21 mouse cellular contexts compared by ENCODE assay signal in genomic region chr16:45261321-45261720, GRCm38 (mm10). TPM values are rescaled to one million over a fixed set of nuclear protein-coding genes. Genes with fewer than 3 reads are reported as not detected.
DNase-seq lines count a peak whose midpoint lies in the region; ATAC-seq and TF ChIP-seq lines count a peak whose summit lies in the region.
"Had no signal": no experiment of that assay in that cellular context is flagged by ENCODE, and none has a peak within 500 bp of the region (broad histone marks: within the 10 kb centered on the region; RNA-seq: fewer than 3 reads in every experiment).

No protein-coding gene starts in this region.

- H3K9me3 ChIP-seq in embryonic facial prominence, embryonic 15.5 days (replicated peaks) = no peaks in the 10 kb centered on the region
- H3K9me3 ChIP-seq: forebrain, embryonic 15.5 days; heart, embryonic 10.5 days; hindbrain, embryonic 10.5 days; midbrain, embryonic 15.5 days had no signal

- H3K9ac ChIP-seq in embryonic facial prominence, embryonic 15.5 days = no peak overlapping the region
- H3K9ac ChIP-seq: forebrain, embryonic 15.5 days; liver, postnatal 0 days; midbrain, embryonic 15.5 days had no signal

- no peak for TF ChIP-seq CTCF in lung, adult 2 months (IDR thresholded peaks at IDR 0.05; ENCODE audit: insufficient read depth, low read length)

- H3K4me3 ChIP-seq in lung, adult 2 months (replicated peaks; ENCODE audit: extremely low read depth, low read depth, low read length) = no peak overlapping the region
- H3K4me3 ChIP-seq in embryonic facial prominence, embryonic 15.5 days (replicated peaks) = no peak overlapping the region
- H3K4me3 ChIP-seq: forebrain, embryonic 15.5 days; heart, embryonic 10.5 days; hindbrain, embryonic 10.5 days; midbrain, embryonic 15.5 days had no signal

- 29% methylated on average over 2 of the region's 2 CpGs for whole genome bisulfite sequencing in lung, adult 2 months
- 84% methylated on average over 2 of the region's 2 CpGs for WGBS in embryonic facial prominence, embryonic 15.5 days

- H3K27me3 ChIP-seq in embryonic facial prominence, embryonic 15.5 days = no peaks in the 10 kb centered on the region
- H3K27me3 ChIP-seq: forebrain, embryonic 15.5 days; midbrain, embryonic 15.5 days had no signal

- TF ChIP-seq POLR2A in lung, adult 2 months (IDR thresholded peaks at IDR 0.05; ENCODE audit: borderline replicate concordance, extremely low read depth, low read depth, low read length) = no peak

- no peaks in the 10 kb centered on the region for H3K36me3 ChIP-seq in embryonic facial prominence, embryonic 15.5 days
- H3K36me3 ChIP-seq: forebrain, embryonic 15.5 days; heart, embryonic 10.5 days; hindbrain, embryonic 10.5 days; midbrain, embryonic 15.5 days had no signal

- no peak for ATAC-seq in embryonic facial prominence, embryonic 15.5 days (ENCODE audit: insufficient number of reproducible peaks, low FRiP score, low TSS enrichment, low read depth)
- ATAC-seq: forebrain, embryonic 15.5 days; liver, postnatal 0 days; midbrain, embryonic 15.5 days had no signal

- peaks cover 5% of the 10 kb centered on the region for H3K4me1 ChIP-seq in lung, adult 2 months (ENCODE audit: control insufficient read depth, insufficient read depth, low read length)
- no peaks in the 10 kb centered on the region for H3K4me1 ChIP-seq in embryonic facial prominence, embryonic 15.5 days
- H3K4me1 ChIP-seq: forebrain, embryonic 15.5 days; heart, embryonic 10.5 days; hindbrain, embryonic 10.5 days; midbrain, embryonic 15.5 days had no signal

- peak overlapping the region; percentile 2; the same call in 1 of the 2 replicates for H3K27ac ChIP-seq in embryonic facial prominence, embryonic 15.5 days (replicated peaks)
- H3K27ac ChIP-seq: forebrain, embryonic 15.5 days; heart, embryonic 10.5 days; hindbrain, embryonic 10.5 days; midbrain, embryonic 15.5 days had no signal

- H3K4me2 ChIP-seq in embryonic facial prominence, embryonic 15.5 days (replicated peaks) = no peak overlapping the region
- H3K4me2 ChIP-seq: forebrain, embryonic 15.5 days; midbrain, embryonic 15.5 days had no signal

- peak; percentile 37 for DNase-seq in lung, postnatal 25 days (ENCODE audit: low spot score)
- DNase-seq in lung, adult 2 months = no peak
- DNase-seq in CD4-positive, CD25-positive, alpha-beta regulatory T cell, adult 2 months (ENCODE audit: low read depth, low spot score) = peak; percentile 51
- DNase-seq in naive thymus-derived CD4-positive, alpha-beta T cell, adult 2 months (ENCODE audit: low read depth) = peak; percentile 77
- no peak for DNase-seq in adrenal gland, postnatal 25 days
- no peak for DNase-seq in cerebellum, adult 9-10 months
- DNase-seq: adrenal gland, adult 8-10 months; cerebellum, postnatal 14 days; kidney, adult 2 months; kidney, postnatal 10 days; left cerebral cortex, postnatal 4 days; liver, postnatal 0 days; lung, postnatal 14 days; retina, postnatal 1 day had no signal

RNA-seq across cellular contexts. Expression of gene Btla, which starts 37.2 kb away (rescaled TPM):
- 2.0 and 4.6 TPM in 2 replicates for polyA plus RNA-seq in lung, adult 2 months (2012; rRNA removed)
- polyA plus RNA-seq in embryonic facial prominence, embryonic 15.5 days (2015; fragmentation: Nextera tagmentation; extraction: Ambion mirVana) = 0.64 and 0.83 TPM in 2 replicates
- total RNA-seq in adrenal gland, postnatal 25 days (2021) = 0.33 TPM in 1 of 2 replicates, not detected in the other
- polyA plus RNA-seq: heart, embryonic 10.5 days; heart, postnatal 0 days; stomach, embryonic 14.5 days had no signal

Comparison
In these comparisons a context has a peak if more than half of its experiments do, and no peak if none do; other contexts are left out.
1. DNase-seq: peak in lung, postnatal 25 days (single experiment), CD4-positive, CD25-positive, alpha-beta regulatory T cell, adult 2 months (single experiment) and naive thymus-derived CD4-positive, alpha-beta T cell, adult 2 months (single experiment); none in lung, adult 2 months (single experiment), adrenal gland, postnatal 25 days (single experiment) and cerebellum, adult 9-10 months (single experiment).